ENCODE assay signal across 9 mouse cellular contexts in genomic region chr15:95794611-95795565, GRCm38 (mm10). TPM values are rescaled to one million over a fixed set of nuclear protein-coding genes. Genes with fewer than 3 reads are reported as not detected.
DNase-seq lines count a peak whose midpoint lies in the region; ATAC-seq and TF ChIP-seq lines count a peak whose summit lies in the region.
"Had no signal": no experiment of that assay in that cellular context is flagged by ENCODE, and none has a peak within 500 bp of the region (broad histone marks: within the 10 kb centered on the region; RNA-seq: fewer than 3 reads in every experiment).

No protein-coding gene starts in this region.

- H3K4me3 ChIP-seq in intestine, embryonic 14.5 days (ENCODE audit: low read depth, low read length) = no peak overlapping the region
- H3K4me3 ChIP-seq in megakaryocyte, embryonic 14.5 days (replicated peaks) = peak overlapping the region; percentile 75
- H3K4me3 ChIP-seq in left cerebral cortex, adult 2 months = no peak overlapping the region
- H3K4me3 ChIP-seq: embryonic facial prominence, embryonic 12.5 days had no signal

- H3K9me3 ChIP-seq in intestine, embryonic 14.5 days (ENCODE audit: control insufficient read depth, low read length) = no peaks in the 10 kb centered on the region
- H3K9me3 ChIP-seq in megakaryocyte, embryonic 14.5 days = no peaks in the 10 kb centered on the region
- H3K9me3 ChIP-seq: embryonic facial prominence, embryonic 12.5 days had no signal

- no peak for TF ChIP-seq CTCF in left cerebral cortex, adult 2 months (IDR thresholded peaks at IDR 0.05)

- peaks cover 43% of the 10 kb centered on the region for H3K4me1 ChIP-seq in intestine, embryonic 14.5 days (replicated peaks; ENCODE audit: control insufficient read depth, insufficient read depth, low read length)
- H3K4me1 ChIP-seq in megakaryocyte, embryonic 14.5 days = peaks cover 87% of the 10 kb centered on the region

- no peaks in the 10 kb centered on the region for H3K27me3 ChIP-seq in intestine, embryonic 14.5 days (replicated peaks; ENCODE audit: control insufficient read depth, insufficient read depth, low read length)
- H3K27me3 ChIP-seq in megakaryocyte, embryonic 14.5 days (replicated peaks) = no peaks in the 10 kb centered on the region
- H3K27me3 ChIP-seq: embryonic facial prominence, embryonic 12.5 days had no signal

- H3K9ac ChIP-seq in intestine, embryonic 14.5 days (ENCODE audit: low read length) = no peak overlapping the region
- H3K9ac ChIP-seq: embryonic facial prominence, embryonic 12.5 days had no signal

- intact Hi-C loops in gastrocnemius, postnatal 14 days (cut with DNase I; ENCODE audit: low total_unique reads) = loop anchor here (10.0 kb wide), 1 partner anchor 50 kb away; no protein-coding TSS in a partner anchor
- intact Hi-C loops in left cerebral cortex, adult 2 months (cut with DNase I) = loop anchor here (5.0 kb wide), 1 partner anchor 37 kb away; no protein-coding TSS in a partner anchor

- WGBS in intestine, embryonic 14.5 days = 59% methylated on average over 10 of the region's 10 CpGs

- DNase-seq in gastrocnemius, postnatal 25 days = peak; percentile 20
- no peak for DNase-seq in gastrocnemius, postnatal 14 days
- peak; percentile 90 for DNase-seq in adipocyte (ENCODE audit: low spot score)
- no peak for DNase-seq in intestine, embryonic 14.5 days (ENCODE audit: low spot score)
- DNase-seq in layer of hippocampus, adult 8-10 months (ENCODE audit: low spot score in 2 of 2) = no peak
- DNase-seq in urinary bladder, adult 18-20 months (ENCODE audit: low spot score in 2 of 2) = no peak
- DNase-seq in left cerebral cortex, adult 2 months (ENCODE audit: extremely low spot score in 1 of 2, low spot score in 2 of 2) = no peak

- H3K4me2 ChIP-seq in intestine, embryonic 14.5 days (ENCODE audit: low read length) = no peak overlapping the region
- H3K4me2 ChIP-seq: embryonic facial prominence, embryonic 12.5 days had no signal

- H3K27ac ChIP-seq in intestine, embryonic 14.5 days (ENCODE audit: low read depth) = no peak overlapping the region
- no peak overlapping the region for H3K27ac ChIP-seq in left cerebral cortex, adult 2 months
- H3K27ac ChIP-seq: embryonic facial prominence, embryonic 12.5 days had no signal

- peaks cover 3% of the 10 kb centered on the region; the same call in 1 of the 2 replicates for H3K36me3 ChIP-seq in intestine, embryonic 14.5 days (ENCODE audit: control insufficient read depth, insufficient read depth, low read length)
- peaks cover 71% of the 10 kb centered on the region for H3K36me3 ChIP-seq in megakaryocyte, embryonic 14.5 days (replicated peaks; ENCODE audit: low read length)
- H3K36me3 ChIP-seq: embryonic facial prominence, embryonic 12.5 days had no signal

- ATAC-seq in intestine, embryonic 14.5 days (replicated peaks; ENCODE audit: low FRiP score, low TSS enrichment, low read depth) = peak; percentile 82

RNA-seq across cellular contexts. Expression of gene Ano6, which starts 4.2 kb away (rescaled TPM):
- total RNA-seq in gastrocnemius, postnatal 25 days (2021) = 10 to 100 TPM; 39.5 to 39.6 TPM
- 10 to 100 TPM; 41.5 to 51.9 TPM for total RNA-seq in gastrocnemius, postnatal 14 days (2021)
- polyA plus RNA-seq in intestine, embryonic 14.5 days (2014; fragmentation: Nextera tagmentation; extraction: Ambion mirVana) = 66.2 and 71.8 TPM in 2 replicates
- polyA plus RNA-seq in megakaryocyte, embryonic 14.5 days (2012; ENCODE audit: insufficient read depth, low replicate concordance) = 2.4 and 10.3 TPM in 2 replicates
- total RNA-seq in layer of hippocampus, adult 8-10 months (2022) = 10 to 100 TPM; 27.0 to 34.1 (median 29.7) TPM
- 10 to 100 TPM; 22.6 to 24.7 TPM for total RNA-seq in left cerebral cortex, adult 2 months (2021)

Comparison
In these comparisons a context has a peak if more than half of its experiments do, and no peak if none do; other contexts are left out.
1. DNase-seq: peak in gastrocnemius, postnatal 25 days (single experiment) and adipocyte (single experiment); none in gastrocnemius, postnatal 14 days (single experiment), intestine, embryonic 14.5 days (single experiment), layer of hippocampus, adult 8-10 months (0 of 2), urinary bladder, adult 18-20 months (0 of 2) and left cerebral cortex, adult 2 months (0 of 2).